Mouse (Mus musculus) midbrain, embryonic 13.5 days (tissue): ENCODE data around the gene Zbtb8b. TPM values are rescaled to one million over a fixed set of nuclear protein-coding genes. Genes with fewer than 3 reads are reported as not detected.

ENCODE experiments used
- ATAC-seq: fragments of 200-750 bp; cut with Nextera tagmentation; 2 replicates; pipeline ENCODE4 v1.8.0; 2017; ENCODE audit warnings: mild to moderate bottlenecking, moderate TSS enrichment, moderate library complexity
- H3K27ac ChIP-seq: fragments of 300-500 bp; sonication (generic); 2 replicates; pipeline ENCODE4 v1.5.1; 2015; ENCODE audit warnings: inconsistent platforms, mild to moderate bottlenecking, moderate library complexity
- H3K27me3 ChIP-seq: fragments of 300-500 bp; sonication (generic); 2 replicates; pipeline ENCODE4 v1.6.1; 2015; ENCODE audit warnings: mild to moderate bottlenecking, inconsistent platforms
- H3K36me3 ChIP-seq: fragments of 300-500 bp; sonication (generic); 2 replicates; pipeline ENCODE4 v1.6.1; 2015; ENCODE audit warnings: mild to moderate bottlenecking, inconsistent platforms
- H3K4me1 ChIP-seq: fragments of 300-500 bp; sonication (generic); replicated peaks from 2 replicates; pipeline ENCODE4 v1.6.1; 2015; ENCODE audit warnings: inconsistent platforms
- H3K4me2 ChIP-seq: fragments of 300-500 bp; sonication (generic); replicated peaks from 2 replicates; pipeline ENCODE4 v1.6.1; 2015; ENCODE audit warnings: moderate library complexity, mild to moderate bottlenecking, inconsistent platforms
- H3K4me3 ChIP-seq: fragments of 300-500 bp; sonication (generic); replicated peaks from 2 replicates; pipeline ENCODE4 v1.5.1; 2015; ENCODE audit warnings: mild to moderate bottlenecking, inconsistent platforms
- H3K9ac ChIP-seq: fragments of 300-500 bp; sonication (generic); replicated peaks from 2 replicates; pipeline ENCODE4 v1.6.1; 2015; ENCODE audit warnings: mild to moderate bottlenecking, inconsistent platforms
- H3K9me3 ChIP-seq: fragments of 300-500 bp; sonication (generic); 2 replicates; pipeline ENCODE4 v1.6.1; 2016; ENCODE audit warnings: mild to moderate bottlenecking, inconsistent platforms
- WGBS: fragments of 180-500 bp; shearing (Covaris S2); methylation state at CpG from one replicate; pipeline ENCODE4 v1.1.7; 2015; 5-methylcytosine and 5-hydroxymethylcytosine counted together
- polyA plus RNA-seq: library from polyadenylated mRNA; unstranded; fragments of >200 nt; fragmentation: Nextera tagmentation; extraction: Ambion mirVana; gene quantifications from 2 replicates; pipeline ENCODE4 v1.2.1, GENCODE M21; 2015

Gene Zbtb8b
- polyA plus RNA-seq, 1 experiment from 2014 or later, result 12.0 TPM

- Histone ChIP-seq H3K27me3 (peaks cover 6% of the 10 kb centered on the region), H3K9ac (no peak overlapping the region), H3K27ac (no peak overlapping the region), H3K4me3 (no peak overlapping the region), H3K4me1 (no peaks in the 10 kb centered on the region; the same call in 1 of the 2 replicates), H3K4me2 (no peak overlapping the region), H3K9me3 (no peaks in the 10 kb centered on the region), H3K36me3 (no peaks in the 10 kb centered on the region)
- WGBS, result 97% methylated on average over 3 of the region's 3 CpGs
- ATAC-seq, result no peak
Observed at GRCm38 (mm10) chr4:129383586-129383985, 57.1 kb downstream of the Zbtb8b start.

- WGBS, result 100% methylated on average over 2 of the region's 2 CpGs
- no peak for ATAC-seq
- H3K4me2 ChIP-seq, result no peak overlapping the region
- H3K9me3 ChIP-seq, result no peaks in the 10 kb centered on the region
- no peak overlapping the region for H3K4me3 ChIP-seq
- no peak overlapping the region for H3K27ac ChIP-seq
- H3K9ac ChIP-seq, result no peak overlapping the region
- H3K27me3 ChIP-seq, result peaks cover 8% of the 10 kb centered on the region
- H3K4me1 ChIP-seq, result 0 out of 2 replicates have a peak, but pooled peaks cover 3% of the 10 kb centered on the region
- no peaks in the 10 kb centered on the region for H3K36me3 ChIP-seq
Observed at GRCm38 (mm10) chr4:129382488-129382887, 58.2 kb downstream of the Zbtb8b start.

GRCm38 (mm10) chr4:129382029-129382428 lies 58.6 kb downstream of the Zbtb8b start:
- no peak overlapping the region for H3K9ac ChIP-seq
- no peaks in the 10 kb centered on the region for H3K9me3 ChIP-seq
- H3K36me3 ChIP-seq, result no peaks in the 10 kb centered on the region
- ATAC-seq, result no peak
- no peak overlapping the region for H3K27ac ChIP-seq
- peaks cover 3% of the 10 kb centered on the region; the same call in 1 of the 2 replicates for H3K4me1 ChIP-seq
- peaks cover 8% of the 10 kb centered on the region for H3K27me3 ChIP-seq
- H3K4me3 ChIP-seq, result no peak overlapping the region
- WGBS, result 88% methylated on average over 9 of the region's 9 CpGs
- H3K4me2 ChIP-seq, result no peak overlapping the region

- H3K27me3 ChIP-seq, result peaks cover 8% of the 10 kb centered on the region
- no peaks in the 10 kb centered on the region for H3K9me3 ChIP-seq
- 81% methylated on average over 8 of the region's 8 CpGs for WGBS
- ATAC-seq, result no peak
- H3K4me3 ChIP-seq, result no peak overlapping the region
- H3K27ac ChIP-seq, result no peak overlapping the region
- H3K36me3 ChIP-seq, result no peaks in the 10 kb centered on the region
- peaks cover 12% of the 10 kb centered on the region for H3K4me1 ChIP-seq
- H3K9ac ChIP-seq, result no peak overlapping the region
- H3K4me2 ChIP-seq, result no peak overlapping the region
Observed at GRCm38 (mm10) chr4:129381148-129381547, 59.5 kb downstream of the Zbtb8b start.

- no peaks in the 10 kb centered on the region for H3K9me3 ChIP-seq
- H3K27me3 ChIP-seq, result peaks cover 8% of the 10 kb centered on the region
- H3K9ac ChIP-seq, result no peak overlapping the region
Observed at GRCm38 (mm10) chr4:129379805-129380204, 60.8 kb downstream of the Zbtb8b start.

GRCm38 (mm10) chr4:129377601-129378390 lies 62.9 kb downstream of the Zbtb8b start, which contains the start of gene Zbtb8a:
Gene Zbtb8a, minus strand, starts transcription at chr4:129378116.
- Histone ChIP-seq H3K27me3 (peaks cover 8% of the 10 kb centered on the region), H3K9ac (peak within 1 kb of the TSS; percentile 88), H3K4me3 (peak within 1 kb of the TSS; percentile 74), H3K4me1 (peaks cover 35% of the 10 kb centered on the region), H3K4me2 (peak within 1 kb of the TSS; percentile 65), H3K9me3 (no peaks in the 10 kb centered on the region), H3K27ac (peak within 1 kb of the TSS; percentile 90), H3K36me3 (no peaks in the 10 kb centered on the region)
- WGBS, result 1% methylated on average over 65 of the region's 65 CpGs
- peak; percentile 88 for ATAC-seq

More at GRCm38 (mm10) chr4:129379805-129380204, 60.8 kb downstream of the Zbtb8b start:
- peaks cover 25% of the 10 kb centered on the region for H3K4me1 ChIP-seq
- no peak overlapping the region for H3K4me3 ChIP-seq
- H3K4me2 ChIP-seq, result no peak overlapping the region
- ATAC-seq, result no peak
- H3K27ac ChIP-seq, result no peak overlapping the region
- 87% methylated on average over 3 of the region's 3 CpGs for WGBS
- H3K36me3 ChIP-seq, result no peaks in the 10 kb centered on the region

GRCm38 (mm10) chr4:129376961-129377545 lies 63.6 kb downstream of the Zbtb8b start:
- WGBS, result under 1% methylated on average over 62 of the region's 68 CpGs
- Histone ChIP-seq H3K4me3 (peak overlapping the region; percentile 74), H3K4me2 (peak overlapping the region; percentile 65), H3K27ac (peak overlapping the region; percentile 90), H3K36me3 (no peaks in the 10 kb centered on the region), H3K27me3 (peaks cover 8% of the 10 kb centered on the region), H3K9ac (peak overlapping the region; percentile 88), H3K9me3 (no peaks in the 10 kb centered on the region), H3K4me1 (peaks cover 35% of the 10 kb centered on the region)
- ATAC-seq, result peak; percentile 80

GRCm38 (mm10) chr4:129375821-129376220 lies 64.8 kb downstream of the Zbtb8b start:
- Histone ChIP-seq H3K4me2 (no peak overlapping the region), H3K9ac (no peak overlapping the region)
- WGBS, result 83% methylated on average over 5 of the region's 5 CpGs

More at GRCm38 (mm10) chr4:129375821-129376220, 64.8 kb downstream of the Zbtb8b start:
- Histone ChIP-seq H3K4me1 (peaks cover 35% of the 10 kb centered on the region), H3K36me3 (no peaks in the 10 kb centered on the region), H3K27me3 (peaks cover 8% of the 10 kb centered on the region), H3K27ac (no peak overlapping the region), H3K9me3 (no peaks in the 10 kb centered on the region), H3K4me3 (no peak overlapping the region)
- ATAC-seq, result no peak

Other genes with a start within 250 kb of the Zbtb8b start
- gene C77080, start 179.4 kb downstream of the Zbtb8b start, polyA plus RNA-seq, result 5.1 and 5.4 TPM in 2 replicates
- gene Sync, start 153.2 kb downstream of the Zbtb8b start, polyA plus RNA-seq, result 0.27 and 0.67 TPM in 2 replicates
- 419 and 460 TPM in 2 replicates for gene Rbbp4, start 105.5 kb downstream of the Zbtb8b start, polyA plus RNA-seq
- gene Zbtb8os, start 105.2 kb downstream of the Zbtb8b start, polyA plus RNA-seq, result 28.0 and 32.2 TPM in 2 replicates
- gene Zbtb8a, start 62.7 kb downstream of the Zbtb8b start, polyA plus RNA-seq, result 17.2 and 19.7 TPM in 2 replicates
- 34.0 and 36.7 TPM in 2 replicates for gene Bsdc1, start 20.7 kb upstream of the Zbtb8b start, polyA plus RNA-seq
- gene Tssk3, start 50.2 kb upstream of the Zbtb8b start, polyA plus RNA-seq, result 0.16 and 0.26 TPM in 2 replicates
- gene Fam229a, start 50.3 kb upstream of the Zbtb8b start, polyA plus RNA-seq, result not detected in 2 replicates
- 1,749 and 1,885 TPM in 2 replicates for gene Marcksl1, start 72.7 kb upstream of the Zbtb8b start, polyA plus RNA-seq
- 138 TPM in 2 replicates for gene Hdac1, start 101.9 kb upstream of the Zbtb8b start, polyA plus RNA-seq
- 5.9 and 7.1 TPM in 2 replicates for gene Lck, start 132.8 kb upstream of the Zbtb8b start, polyA plus RNA-seq
- 0.22 and 0.35 TPM in 2 replicates for gene Fam167b, start 137.7 kb upstream of the Zbtb8b start, polyA plus RNA-seq
- gene Eif3i, start 159.8 kb upstream of the Zbtb8b start, polyA plus RNA-seq, result 210 and 220 TPM in 2 replicates
- 205 and 214 TPM in 2 replicates for gene Tmem234, start 159.8 kb upstream of the Zbtb8b start, polyA plus RNA-seq
- gene Dcdc2b, start 173.4 kb upstream of the Zbtb8b start, polyA plus RNA-seq, result 2.6 and 3.5 TPM in 2 replicates
- 30.0 and 35.8 TPM in 2 replicates for gene Iqcc, start 178.2 kb upstream of the Zbtb8b start, polyA plus RNA-seq
- 133 and 137 TPM in 2 replicates for gene Ccdc28b, start 183.1 kb upstream of the Zbtb8b start, polyA plus RNA-seq
- 62.9 and 66.3 TPM in 2 replicates for gene Txlna, start 200.2 kb upstream of the Zbtb8b start, polyA plus RNA-seq
- 13.7 and 16.9 TPM in 2 replicates for gene Kpna6, start 231.9 kb upstream of the Zbtb8b start, polyA plus RNA-seq